Mouse (Mus musculus) liver, embryonic 14.5 days (tissue): ENCODE data around the gene Fgr. TPM values are rescaled to one million over a fixed set of nuclear protein-coding genes. Genes with fewer than 3 reads are reported as not detected.

Experiments
- ATAC-seq: fragments of 200-750 bp; cut with Nextera tagmentation; 2 replicates; pipeline ENCODE4 v1.8.0; 2017; ENCODE audit warnings: moderate number of reproducible peaks, mild to moderate bottlenecking, moderate library complexity; ENCODE audit not compliant: insufficient read depth
- DNase-seq, 3 experiments: peaks; one replicate each; pipeline ENCODE4 v3.0.0-alpha.2; 2012 to 2013; ENCODE audit warnings: low read depth in 3 of 3, low spot score in 3 of 3
- H3K27ac ChIP-seq: fragments of 300-500 bp; sonication (generic); 2 replicates; pipeline ENCODE4 v1.5.1; 2014; ENCODE audit warnings: moderate library complexity, mild to moderate bottlenecking, control low read depth, inconsistent platforms
- H3K27me3 ChIP-seq: fragments of 300-500 bp; sonication (generic); 2 replicates; pipeline ENCODE4 v1.6.1; 2014; ENCODE audit warnings: mild to moderate bottlenecking, low read length, moderate library complexity; ENCODE audit not compliant: control insufficient read depth, insufficient read depth
- H3K36me3 ChIP-seq: fragments of 300-500 bp; sonication (generic); replicated peaks from 2 replicates; pipeline ENCODE4 v1.6.1; 2014; ENCODE audit warnings: low read depth; ENCODE audit not compliant: control insufficient read depth, insufficient read depth
- H3K4me1 ChIP-seq, 2 experiments: fragments of 200-500 bp in 1 of 2; fragments of 300-500 bp in 1 of 2; sonication (generic) in 1 of 2; replicated peaks; 2 replicates each; pipeline ENCODE4 v1.6.1; 2012 to 2014; ENCODE audit warnings: antibody characterized with exemption in 1 of 2, inconsistent platforms in 1 of 2, low read length in 1 of 2; ENCODE audit not compliant: control insufficient read depth in 2 of 2, insufficient read depth in 2 of 2
- H3K4me2 ChIP-seq: fragments of 300-500 bp; sonication (generic); 2 replicates; pipeline ENCODE4 v1.6.1; 2014; ENCODE audit warnings: low read depth, mild to moderate bottlenecking, control low read depth, moderate library complexity
- H3K4me3 ChIP-seq, 2 experiments: fragments of 200-500 bp in 1 of 2; fragments of 300-500 bp in 1 of 2; sonication (generic) in 1 of 2; 2 replicates each; pipeline ENCODE4 v1.5.1; 2012 to 2014; ENCODE audit warnings: low read depth in 2 of 2, low read length in 2 of 2, mild to moderate bottlenecking in 2 of 2, control low read depth in 1 of 2, inconsistent platforms in 1 of 2, moderate library complexity in 1 of 2; ENCODE audit not compliant: insufficient read depth in 1 of 2
- H3K9ac ChIP-seq: fragments of 300-500 bp; sonication (generic); replicated peaks from 2 replicates; pipeline ENCODE4 v1.6.1; 2014; ENCODE audit warnings: mild to moderate bottlenecking, control low read depth, moderate library complexity
- H3K9me3 ChIP-seq: fragments of 300-500 bp; sonication (generic); 2 replicates; pipeline ENCODE4 v1.6.1; 2016; ENCODE audit warnings: low read length, mixed read lengths; ENCODE audit not compliant: control insufficient read depth
- CTCF ChIP-seq: IDR thresholded peaks from 2 replicates; pipeline ENCODE4 v1.5.1; 2016; ENCODE audit warnings: antibody characterized with exemption, low read depth, control low read depth
- EP300 ChIP-seq: IDR thresholded peaks from 2 replicates; pipeline ENCODE4 v1.6.1; 2016; ENCODE audit warnings: antibody characterized with exemption, low read depth
- WGBS: fragments of 180-500 bp; shearing (Covaris S2); extraction: QIAGEN DNeasy Blood & Tissue Kit; methylation state at CpG from one replicate; pipeline ENCODE4 v1.1.7; 2014; ENCODE audit not compliant: insufficient replicate concordance; 5-methylcytosine and 5-hydroxymethylcytosine counted together
- polyA plus RNA-seq, 2 experiments: library from polyadenylated mRNA; depleted of rRNA in 1 of 2; stranded (reverse) in 1 of 2; unstranded in 1 of 2; fragments of >200 nt; fragmentation: Nextera tagmentation in 1 of 2; extraction: Ambion mirVana in 1 of 2; gene quantifications; 2 replicates each; pipeline versions ENCODE4 v1.2.1 to v1.2.3; 2012 to 2014

The Fgr gene
- polyA plus RNA-seq, 2 experiments = 0.75 to 0.79 TPM

DNA sequence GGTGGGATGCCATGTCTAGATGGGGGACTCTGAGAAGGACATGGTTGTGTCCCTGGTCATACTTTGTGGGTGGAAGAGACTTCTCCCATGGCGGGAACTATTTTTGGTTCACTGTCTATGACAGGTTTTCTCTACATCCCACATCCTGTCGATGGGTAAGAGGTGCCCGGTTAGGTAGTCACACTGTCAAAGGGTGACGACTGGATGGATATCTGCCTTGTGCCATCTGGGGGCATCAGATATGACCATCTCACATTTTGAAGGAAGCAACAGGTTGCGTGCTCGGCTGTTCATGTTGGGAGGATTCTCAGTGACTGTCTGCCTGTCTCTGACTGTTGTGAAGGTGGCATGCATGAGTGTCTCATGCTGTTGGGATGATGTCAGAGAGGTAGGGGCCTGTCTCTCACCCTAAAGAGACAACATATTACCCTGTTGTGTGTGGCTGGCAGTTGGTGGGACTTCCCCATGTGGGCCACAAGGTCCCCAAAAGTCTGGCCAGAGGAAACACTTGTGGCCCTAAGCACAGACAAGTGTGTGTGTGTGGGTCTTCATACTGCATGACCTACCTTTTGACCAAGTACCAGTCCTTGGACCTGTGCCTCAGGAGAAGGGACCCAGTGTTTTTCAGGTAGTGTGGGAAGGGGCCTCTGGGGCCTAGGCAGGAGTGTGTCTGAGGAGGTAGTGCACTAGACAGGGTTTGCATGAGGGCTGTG is 77.1 kb downstream of the Fgr start:
- H3K36me3 ChIP-seq = no peaks in the 10 kb centered on the region
- ATAC-seq (no peak), DNase-seq (no peak)
- H3K9me3 ChIP-seq = no peaks in the 10 kb centered on the region
- no peak overlapping the region for H3K4me2 ChIP-seq
- WGBS = 36% methylated on average over 6 of the region's 6 CpGs
- H3K9ac ChIP-seq = no peak overlapping the region
- no peak for TF ChIP-seq CTCF
- TF ChIP-seq EP300 = no peak
- H3K4me1 ChIP-seq = peaks cover 0 to 10% of the 10 kb centered on the region in 2 experiments
- no peaks in the 10 kb centered on the region for H3K27me3 ChIP-seq
- H3K27ac ChIP-seq = no peak overlapping the region
- H3K4me3 ChIP-seq = no peak overlapping the region

DNA sequence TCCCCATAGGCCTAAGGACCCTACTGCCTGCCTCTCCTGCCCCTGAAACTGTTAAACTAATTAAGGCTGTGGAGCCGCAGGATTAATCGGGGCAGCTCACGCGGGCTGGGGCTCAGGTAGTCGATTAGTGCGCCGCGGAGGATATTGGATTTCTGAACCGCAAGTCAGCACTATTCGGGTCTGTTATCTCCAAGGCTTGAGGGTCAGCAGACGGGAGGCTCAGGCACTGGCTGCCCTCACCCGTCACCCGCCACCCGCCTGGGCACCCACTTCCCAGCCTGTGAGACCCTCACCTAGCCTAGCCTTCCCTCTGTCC is 77.6 kb downstream of the Fgr start:
- Histone ChIP-seq H3K9ac (no peak overlapping the region), H3K36me3 (no peaks in the 10 kb centered on the region), H3K9me3 (no peaks in the 10 kb centered on the region), H3K4me1 (peaks cover 5 to 12% of the 10 kb centered on the region in 2 experiments), H3K4me2 (no peak overlapping the region), H3K27ac (no peak overlapping the region), H3K27me3 (no peaks in the 10 kb centered on the region), H3K4me3 (no peak overlapping the region)
- DNase-seq (no peak), ATAC-seq (no peak)
- TF ChIP-seq EP300 (no peak), CTCF (no peak)
- WGBS = 60% methylated on average over 14 of the region's 14 CpGs

Other genes with a start within 250 kb of the Fgr start
- gene Xkr8, start 241.5 kb upstream of the Fgr start, polyA plus RNA-seq (2012; rRNA removed) = 1.9 and 2.1 TPM in 2 replicates
- gene Xkr8, start 241.5 kb upstream of the Fgr start, polyA plus RNA-seq (2014; fragmentation: Nextera tagmentation; extraction: Ambion mirVana) = 3.3 and 3.5 TPM in 2 replicates
- gene Smpdl3b, start 216.8 kb upstream of the Fgr start, polyA plus RNA-seq (2012; rRNA removed) = 0.92 and 1.1 TPM in 2 replicates
- gene Smpdl3b, start 216.8 kb upstream of the Fgr start, polyA plus RNA-seq (2014; fragmentation: Nextera tagmentation; extraction: Ambion mirVana) = 1.2 and 1.3 TPM in 2 replicates
- gene Rpa2, start 205.8 kb upstream of the Fgr start, polyA plus RNA-seq (2012; rRNA removed) = 43.2 and 55.6 TPM in 2 replicates
- gene Rpa2, start 205.8 kb upstream of the Fgr start, polyA plus RNA-seq (2014; fragmentation: Nextera tagmentation; extraction: Ambion mirVana) = 95.7 and 104 TPM in 2 replicates
- gene Themis2, start 177.7 kb upstream of the Fgr start, polyA plus RNA-seq (2012; rRNA removed) = 2.0 and 2.3 TPM in 2 replicates
- gene Themis2, start 177.7 kb upstream of the Fgr start, polyA plus RNA-seq (2014; fragmentation: Nextera tagmentation; extraction: Ambion mirVana) = 2.5 and 2.6 TPM in 2 replicates
- 27.2 and 37.2 TPM in 2 replicates for gene Ppp1r8, start 130.9 kb upstream of the Fgr start, polyA plus RNA-seq (2012; rRNA removed)
- 33.8 and 37.2 TPM in 2 replicates for gene Ppp1r8, start 130.9 kb upstream of the Fgr start, polyA plus RNA-seq (2014; fragmentation: Nextera tagmentation; extraction: Ambion mirVana)
- 10.0 and 12.9 TPM in 2 replicates for gene Stx12, start 89.6 kb upstream of the Fgr start, polyA plus RNA-seq (2012; rRNA removed)
- 16.7 and 16.9 TPM in 2 replicates for gene Stx12, start 89.6 kb upstream of the Fgr start, polyA plus RNA-seq (2014; fragmentation: Nextera tagmentation; extraction: Ambion mirVana)
- 4.4 and 7.4 TPM in 2 replicates for gene Fam76a, start 51.5 kb upstream of the Fgr start, polyA plus RNA-seq (2012; rRNA removed)
- gene Fam76a, start 51.5 kb upstream of the Fgr start, polyA plus RNA-seq (2014; fragmentation: Nextera tagmentation; extraction: Ambion mirVana) = 24.8 and 26.5 TPM in 2 replicates
- gene Ahdc1, start 37.2 kb downstream of the Fgr start, polyA plus RNA-seq (2012; rRNA removed) = 1.3 and 1.7 TPM in 2 replicates
- 0.53 and 0.75 TPM in 2 replicates for gene Ahdc1, start 37.2 kb downstream of the Fgr start, polyA plus RNA-seq (2014; fragmentation: Nextera tagmentation; extraction: Ambion mirVana)
- gene Wasf2, start 156.4 kb downstream of the Fgr start, polyA plus RNA-seq (2012; rRNA removed) = 11.4 and 12.0 TPM in 2 replicates
- gene Wasf2, start 156.4 kb downstream of the Fgr start, polyA plus RNA-seq (2014; fragmentation: Nextera tagmentation; extraction: Ambion mirVana) = 31.4 and 33.9 TPM in 2 replicates
- gene Cd164l2, start 238.0 kb downstream of the Fgr start, polyA plus RNA-seq (2012; rRNA removed) = 0.05 and 0.06 TPM in 2 replicates
- not detected in 2 replicates for gene Cd164l2, start 238.0 kb downstream of the Fgr start, polyA plus RNA-seq (2014; fragmentation: Nextera tagmentation; extraction: Ambion mirVana)
- gene Gpr3, start 238.4 kb downstream of the Fgr start, polyA plus RNA-seq (2012; rRNA removed) = 0.02 TPM in 1 of 2 replicates, not detected in the other
- gene Gpr3, start 238.4 kb downstream of the Fgr start, polyA plus RNA-seq (2014; fragmentation: Nextera tagmentation; extraction: Ambion mirVana) = not detected in 2 replicates